Mouse (Mus musculus): ENCODE results near the gene Tmem208. TPM values are rescaled to one million over a fixed set of nuclear protein-coding genes. Genes with fewer than 3 reads are reported as not detected.
A peak's percentile ranks its signal among the peaks of the same experiment; 100 is the strongest.
"Not testable (repeated sequence)": the region's sequence is repeated elsewhere in the genome, so short reads cannot be mapped to it uniquely, and the experiment has no call there.

Tmem208 gene
- polyA plus RNA-seq, 1 experiment from 2014 or later: 143 TPM

- Histone ChIP-seq H3K36me3 (ENCODE audit: control insufficient read depth, insufficient read depth, low read length) (peaks cover 4% of the 10 kb centered on the region; the same call in 1 of the 2 replicates), H3K4me3 (ENCODE audit: low read depth, low read length) (peak overlapping the region; percentile 52), H3K27ac (ENCODE audit: low read length) (peak overlapping the region; percentile 86), H3K4me2 (ENCODE audit: low read length) (peak overlapping the region; percentile 79), H3K4me1 (ENCODE audit: control insufficient read depth, insufficient read depth, low read length) (peaks cover 41% of the 10 kb centered on the region), H3K27me3 (ENCODE audit: control insufficient read depth, insufficient read depth, low read depth, low read length) (no peaks in the 10 kb centered on the region), H3K9ac (ENCODE audit: low read depth, low read length) (peak overlapping the region; percentile 69), H3K9me3 (replicated peaks; ENCODE audit: control insufficient read depth, low read length, poor library complexity, severe bottlenecking) (no peaks in the 10 kb centered on the region)
- under 1% methylated on average over 53 of the region's 53 CpGs for WGBS
- peak; percentile 92 for ATAC-seq
Measured at GRCm38 (mm10) chr8:105288958-105289732, 37.0 kb upstream of the Tmem208 start.

DNA sequence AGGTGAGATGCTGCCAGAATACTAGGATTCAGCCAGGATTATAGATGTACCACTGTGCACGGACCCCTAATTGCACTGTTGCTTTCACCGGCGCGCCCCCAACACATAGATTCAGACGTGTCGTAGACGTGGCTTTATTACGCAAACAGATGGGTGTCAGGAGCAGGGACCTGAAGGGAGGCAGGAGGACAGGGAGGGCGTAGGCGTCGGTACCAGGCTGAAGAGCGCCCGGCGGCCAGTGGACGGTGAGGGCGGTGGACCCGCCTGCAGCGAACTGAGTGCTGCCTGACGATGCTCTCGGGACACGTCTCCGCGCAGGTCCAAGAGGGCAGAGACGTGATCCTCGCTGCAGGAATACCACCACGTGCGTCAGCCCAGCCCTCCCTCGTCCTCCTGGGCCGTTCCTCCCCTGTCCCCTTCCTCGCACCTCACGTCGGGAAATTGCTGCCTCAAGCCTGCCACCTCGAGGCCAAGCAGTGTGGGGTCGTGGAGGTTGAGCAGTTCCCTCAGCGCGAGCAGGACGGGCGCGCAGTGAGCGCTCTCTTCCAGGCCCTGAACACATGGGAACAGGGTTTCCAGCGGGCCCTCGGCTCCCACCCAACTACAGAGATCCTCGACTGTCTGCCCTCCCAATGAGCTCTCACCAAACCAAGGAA, 36.2 kb upstream of the Tmem208 start, which contains the start of gene 4931428F04Rik:
4931428F04Rik (minus strand) TSS at position 60 of the 656 bp plus-strand sequence.
- Histone ChIP-seq H3K9ac (ENCODE audit: low read depth, low read length) (peak within 1 kb of the TSS; percentile 69), H3K36me3 (ENCODE audit: control insufficient read depth, insufficient read depth, low read length) (no peaks in the 10 kb centered on the region; the same call in 1 of the 2 replicates), H3K4me3 (ENCODE audit: low read depth, low read length) (peak within 1 kb of the TSS; percentile 52), H3K27ac (ENCODE audit: low read length) (peak within 1 kb of the TSS; percentile 86), H3K9me3 (replicated peaks; ENCODE audit: control insufficient read depth, low read length, poor library complexity, severe bottlenecking) (no peaks in the 10 kb centered on the region), H3K27me3 (ENCODE audit: control insufficient read depth, insufficient read depth, low read depth, low read length) (no peaks in the 10 kb centered on the region), H3K4me1 (ENCODE audit: control insufficient read depth, insufficient read depth, low read length) (peaks cover 38% of the 10 kb centered on the region), H3K4me2 (ENCODE audit: low read length) (peak within 1 kb of the TSS; percentile 79)
- peak; percentile 46 for ATAC-seq
- WGBS: under 1% methylated on average over 42 of the region's 43 CpGs

DNA sequence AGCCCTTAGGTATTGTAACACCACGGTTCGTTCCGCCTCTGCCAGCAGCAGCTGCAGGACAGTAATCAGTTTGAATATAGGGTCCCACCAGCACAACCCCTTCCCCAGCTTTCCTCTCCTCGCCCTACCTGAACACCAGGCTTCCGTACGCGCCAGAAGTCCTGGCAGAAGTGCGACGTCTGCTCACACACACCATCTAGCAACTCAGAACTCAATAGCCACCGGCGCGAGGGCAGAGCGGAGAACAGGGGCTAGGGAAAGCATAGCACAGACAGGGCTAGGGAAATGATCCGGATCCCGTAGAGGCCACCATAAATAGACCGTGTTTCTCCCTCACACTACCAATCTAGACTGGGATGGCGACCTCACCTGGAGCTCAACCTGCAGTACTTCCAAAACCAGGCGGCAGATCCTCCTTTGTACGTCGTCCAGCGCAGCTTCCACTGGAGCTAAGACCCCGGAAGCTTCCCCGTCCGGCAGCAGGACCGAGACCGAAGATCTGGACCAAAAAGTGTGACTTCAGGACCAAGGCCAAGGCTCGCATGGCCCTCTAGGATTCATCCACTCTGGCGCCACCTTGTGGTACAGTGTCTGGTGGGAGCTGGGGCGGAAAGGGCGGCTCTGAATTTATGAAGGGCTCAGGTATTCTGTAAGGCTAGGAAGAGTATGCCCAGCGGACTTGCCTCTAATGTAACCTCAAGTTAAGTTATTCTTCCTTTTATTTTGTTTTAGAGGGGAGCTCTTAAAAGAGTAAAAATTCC, 35.4 kb upstream of the Tmem208 start:
- Histone ChIP-seq H3K27ac (ENCODE audit: low read length) (no peak overlapping the region), H3K27me3 (ENCODE audit: control insufficient read depth, insufficient read depth, low read depth, low read length) (no peaks in the 10 kb centered on the region), H3K4me1 (ENCODE audit: control insufficient read depth, insufficient read depth, low read length) (peaks cover 34% of the 10 kb centered on the region), H3K9me3 (replicated peaks; ENCODE audit: control insufficient read depth, low read length, poor library complexity, severe bottlenecking) (no peaks in the 10 kb centered on the region), H3K9ac (ENCODE audit: low read depth, low read length) (peak overlapping the region; percentile 50), H3K36me3 (ENCODE audit: control insufficient read depth, insufficient read depth, low read length) (no peaks in the 10 kb centered on the region; the same call in 1 of the 2 replicates), H3K4me3 (ENCODE audit: low read depth, low read length) (peak overlapping the region; percentile 52), H3K4me2 (ENCODE audit: low read length) (peak overlapping the region; percentile 79)
- ATAC-seq: no peak
- WGBS: 9% methylated on average over 31 of the region's 31 CpGs

- not testable (repeated sequence) for H3K27ac ChIP-seq (ENCODE audit: low read length); H3K9ac ChIP-seq (ENCODE audit: low read depth, low read length); H3K4me2 ChIP-seq (ENCODE audit: low read length); H3K4me3 ChIP-seq (ENCODE audit: low read depth, low read length); H3K9me3 ChIP-seq (replicated peaks; ENCODE audit: control insufficient read depth, low read length, poor library complexity, severe bottlenecking); H3K27me3 ChIP-seq (ENCODE audit: control insufficient read depth, insufficient read depth, low read depth, low read length); ATAC-seq; H3K36me3 ChIP-seq (ENCODE audit: control insufficient read depth, insufficient read depth, low read length)
- peaks cover 27% of the 10 kb centered on the region for H3K4me1 ChIP-seq (ENCODE audit: control insufficient read depth, insufficient read depth, low read length)
- 87% methylated on average over 8 of the region's 8 CpGs for WGBS
Measured at GRCm38 (mm10) chr8:105291364-105291763, 34.8 kb upstream of the Tmem208 start.

GRCm38 (mm10) chr8:105291802-105292201, 34.4 kb upstream of the Tmem208 start:
- not testable (repeated sequence) for H3K9ac ChIP-seq (ENCODE audit: low read depth, low read length); H3K9me3 ChIP-seq (replicated peaks; ENCODE audit: control insufficient read depth, low read length, poor library complexity, severe bottlenecking); H3K36me3 ChIP-seq (ENCODE audit: control insufficient read depth, insufficient read depth, low read length); H3K4me3 ChIP-seq (ENCODE audit: low read depth, low read length); ATAC-seq; H3K27me3 ChIP-seq (ENCODE audit: control insufficient read depth, insufficient read depth, low read depth, low read length); H3K27ac ChIP-seq (ENCODE audit: low read length); H3K4me2 ChIP-seq (ENCODE audit: low read length)
- H3K4me1 ChIP-seq (ENCODE audit: control insufficient read depth, insufficient read depth, low read length): peaks cover 24% of the 10 kb centered on the region
- WGBS: 68% methylated on average over 3 of the region's 3 CpGs

DNA sequence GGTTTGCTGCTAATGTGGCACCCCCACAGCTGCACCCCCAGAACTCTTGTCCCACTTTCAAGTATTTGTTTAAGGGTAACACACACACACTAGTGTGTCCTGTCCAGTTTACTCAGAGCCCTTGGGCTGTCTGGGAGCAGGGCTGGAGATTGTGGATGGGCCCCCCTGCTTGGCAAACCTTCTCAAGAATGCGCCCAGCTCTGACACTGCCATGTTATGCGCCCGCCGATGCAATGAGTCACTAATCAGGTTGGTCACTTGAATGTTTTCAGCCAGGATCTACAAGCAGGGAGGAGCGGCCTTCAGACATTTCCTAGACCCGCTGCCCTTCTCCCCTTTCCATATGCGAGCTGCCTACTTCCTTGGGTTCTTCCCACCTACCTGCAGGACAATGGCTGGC, 33.7 kb upstream of the Tmem208 start:
- Histone ChIP-seq H3K4me2 (ENCODE audit: low read length) (no peak overlapping the region), H3K36me3 (ENCODE audit: control insufficient read depth, insufficient read depth, low read length) (no peaks in the 10 kb centered on the region), H3K4me1 (ENCODE audit: control insufficient read depth, insufficient read depth, low read length) (peaks cover 24% of the 10 kb centered on the region), H3K4me3 (ENCODE audit: low read depth, low read length) (no peak overlapping the region), H3K27me3 (ENCODE audit: control insufficient read depth, insufficient read depth, low read depth, low read length) (no peaks in the 10 kb centered on the region), H3K9me3 (replicated peaks; ENCODE audit: control insufficient read depth, low read length, poor library complexity, severe bottlenecking) (no peaks in the 10 kb centered on the region), H3K9ac (ENCODE audit: low read depth, low read length) (no peak overlapping the region), H3K27ac (ENCODE audit: low read length) (no peak overlapping the region)
- no peak for ATAC-seq
- WGBS: 86% methylated on average over 7 of the region's 7 CpGs

DNA sequence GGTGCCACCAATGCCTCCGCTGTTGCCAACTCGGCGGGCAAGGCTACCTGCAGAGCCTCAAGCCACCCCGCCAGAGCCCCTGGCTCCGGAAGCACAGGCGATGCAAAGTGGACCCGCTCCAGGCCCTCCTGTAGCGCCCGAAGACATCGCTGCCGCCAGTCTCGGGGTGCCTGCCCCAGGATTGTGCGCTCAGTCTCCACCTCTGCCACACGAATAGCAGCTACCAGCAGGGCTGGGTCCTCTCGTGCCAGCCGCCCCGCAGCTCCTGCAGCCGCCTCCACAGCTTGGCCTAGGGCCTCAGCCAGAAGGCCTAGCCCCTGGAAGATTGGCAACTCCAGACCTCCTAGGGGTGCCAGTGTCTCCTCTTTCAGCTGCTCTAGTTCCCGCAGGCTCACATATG, 32.7 kb upstream of the Tmem208 start:
- peaks cover 20% of the 10 kb centered on the region for H3K4me1 ChIP-seq (ENCODE audit: control insufficient read depth, insufficient read depth, low read length)
- H3K27me3 ChIP-seq (ENCODE audit: control insufficient read depth, insufficient read depth, low read depth, low read length): no peaks in the 10 kb centered on the region
- no peak overlapping the region for H3K27ac ChIP-seq (ENCODE audit: low read length)
- WGBS: 69% methylated on average over 19 of the region's 19 CpGs
- H3K9me3 ChIP-seq (replicated peaks; ENCODE audit: control insufficient read depth, low read length, poor library complexity, severe bottlenecking): no peaks in the 10 kb centered on the region
- no peak overlapping the region for H3K4me3 ChIP-seq (ENCODE audit: low read depth, low read length)
- no peak for ATAC-seq
- H3K9ac ChIP-seq (ENCODE audit: low read depth, low read length): no peak overlapping the region
- H3K36me3 ChIP-seq (ENCODE audit: control insufficient read depth, insufficient read depth, low read length): no peaks in the 10 kb centered on the region
- H3K4me2 ChIP-seq (ENCODE audit: low read length): no peak overlapping the region

DNA sequence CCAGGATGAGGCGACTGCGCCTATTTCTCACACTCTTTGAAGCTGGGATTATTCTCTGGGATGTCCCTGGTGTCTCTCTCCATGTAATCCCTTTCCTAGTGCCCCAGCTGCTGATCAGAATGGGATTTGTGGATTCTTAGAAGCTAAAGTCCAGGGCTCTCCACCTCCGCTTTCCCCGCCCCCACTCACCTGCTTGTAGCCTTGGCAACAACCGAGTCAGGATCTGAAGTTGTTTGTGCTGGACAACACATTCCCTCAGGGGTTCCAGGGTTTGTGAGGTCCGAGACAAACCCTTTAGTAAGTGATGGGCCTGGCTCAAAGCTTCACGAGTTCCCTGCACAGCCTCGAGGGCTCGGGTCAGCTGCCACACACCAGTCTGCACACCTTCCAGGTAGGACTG, 31.4 kb upstream of the Tmem208 start:
- no peaks in the 10 kb centered on the region for H3K9me3 ChIP-seq (replicated peaks; ENCODE audit: control insufficient read depth, low read length, poor library complexity, severe bottlenecking)
- ATAC-seq: no peak
- H3K4me2 ChIP-seq (ENCODE audit: low read length): 0 out of 2 replicates have a peak overlapping the region, but pooled peaks have one; percentile 6
- H3K27ac ChIP-seq (ENCODE audit: low read length): no peak overlapping the region
- H3K4me1 ChIP-seq (ENCODE audit: control insufficient read depth, insufficient read depth, low read length): peaks cover 31% of the 10 kb centered on the region
- H3K9ac ChIP-seq (ENCODE audit: low read depth, low read length): 0 out of 2 replicates have a peak overlapping the region, but pooled peaks have one; percentile 17
- 59% methylated on average over 9 of the region's 9 CpGs for WGBS
- H3K27me3 ChIP-seq (ENCODE audit: control insufficient read depth, insufficient read depth, low read depth, low read length): no peaks in the 10 kb centered on the region
- no peak overlapping the region for H3K4me3 ChIP-seq (ENCODE audit: low read depth, low read length)
- no peaks in the 10 kb centered on the region for H3K36me3 ChIP-seq (ENCODE audit: control insufficient read depth, insufficient read depth, low read length)
